Mouse (Mus musculus) myocyte (in vitro differentiated cells): ENCODE data around the gene Gfra1.

Source experiments
- E2F4 ChIP-seq: IDR thresholded peaks from one replicate; pipeline ENCODE4 v1.6.1; 2011; ENCODE audit warnings: mild to moderate bottlenecking, control low read depth, moderate library complexity; ENCODE audit not compliant: insufficient read depth
- MAX ChIP-seq: IDR thresholded peaks from one replicate; pipeline ENCODE4 v1.6.1; 2011; ENCODE audit warnings: low read depth, mild to moderate bottlenecking, control low read depth
- MYOD1 ChIP-seq, 3 experiments: IDR thresholded peaks; one replicate each; pipeline ENCODE4 v1.6.1; 2011; ENCODE audit warnings: control low read depth in 2 of 3, low read depth in 2 of 3, mild to moderate bottlenecking in 2 of 3, moderate library complexity in 1 of 3; ENCODE audit not compliant: insufficient read length in 2 of 3, control insufficient read depth in 1 of 3
- MYOG ChIP-seq, 3 experiments: IDR thresholded peaks; one replicate each; pipeline ENCODE4 v1.6.1; 2011; ENCODE audit warnings: control low read depth in 2 of 3, low read depth in 2 of 3, mild to moderate bottlenecking in 2 of 3; ENCODE audit not compliant: insufficient read length in 2 of 3, control insufficient read depth in 1 of 3, insufficient read depth in 1 of 3
- POLR2A ChIP-seq: IDR thresholded peaks from one replicate; pipeline ENCODE4 v1.6.1; 2011; ENCODE audit warnings: low read depth, mild to moderate bottlenecking, control low read depth, moderate library complexity; ENCODE audit not compliant: insufficient read length
- POLR2AphosphoS2 ChIP-seq: IDR thresholded peaks from one replicate; pipeline ENCODE4 v1.6.1; 2011; ENCODE audit warnings: low read depth, control low read depth; ENCODE audit not compliant: insufficient read length
- REST ChIP-seq: IDR thresholded peaks from one replicate; pipeline ENCODE4 v1.6.1; 2011; ENCODE audit warnings: mild to moderate bottlenecking, control low read depth, moderate library complexity; ENCODE audit not compliant: insufficient read depth, insufficient read length
- TCF12 ChIP-seq: IDR thresholded peaks from one replicate; pipeline ENCODE4 v1.6.1; 2011; ENCODE audit warnings: mild to moderate bottlenecking, control low read depth; ENCODE audit not compliant: poor library complexity, insufficient read depth, severe bottlenecking
- TCF3 ChIP-seq: IDR thresholded peaks from one replicate; pipeline ENCODE4 v1.6.1; 2011; ENCODE audit warnings: low read depth, control low read depth; ENCODE audit not compliant: insufficient read length
- USF1 ChIP-seq: IDR thresholded peaks from one replicate; pipeline ENCODE4 v1.6.1; 2011; ENCODE audit warnings: low read depth, mild to moderate bottlenecking, control low read depth, moderate library complexity

- TF ChIP-seq POLR2A (no peak), MAX (no peak), TCF12 (no peak), E2F4 (no peak), USF1 (no peak), POLR2AphosphoS2 (no peak), REST (no peak), TCF3 (no peak), MYOD1 (IDR thresholded peaks at IDR 0.05; ENCODE audit: control insufficient read depth in 1 of 3, insufficient read length in 2 of 3, low read depth in 2 of 3) (no peak), MYOG (IDR thresholded peaks at IDR 0.05; ENCODE audit: control insufficient read depth in 1 of 3, insufficient read depth in 1 of 3, insufficient read length in 2 of 3, low read depth in 2 of 3) (no peak)
Measured at GRCm38 (mm10) chr19:58345137-58345536, 110.6 kb downstream of the Gfra1 start.
